Mouse (Mus musculus) adrenal gland (tissue): ENCODE measurements at regions not wholly inside any gene's neighbourhood (a gene's known extent, or its start where the extent isn't known, plus 50 kb on each side); places are given as distances from the start of the nearest gene placed in this dataset.
"Not testable (repeated sequence)": the region's sequence is repeated elsewhere in the genome, so short reads cannot be mapped to it uniquely, and the experiment has no call there.

Source experiments
- intact Hi-C: fragments of 180-260 bp; cut with DNase I; formaldehyde crosslinking; loops from one replicate; pipeline ENCODE4 v1.15.1; 2025

DNA sequence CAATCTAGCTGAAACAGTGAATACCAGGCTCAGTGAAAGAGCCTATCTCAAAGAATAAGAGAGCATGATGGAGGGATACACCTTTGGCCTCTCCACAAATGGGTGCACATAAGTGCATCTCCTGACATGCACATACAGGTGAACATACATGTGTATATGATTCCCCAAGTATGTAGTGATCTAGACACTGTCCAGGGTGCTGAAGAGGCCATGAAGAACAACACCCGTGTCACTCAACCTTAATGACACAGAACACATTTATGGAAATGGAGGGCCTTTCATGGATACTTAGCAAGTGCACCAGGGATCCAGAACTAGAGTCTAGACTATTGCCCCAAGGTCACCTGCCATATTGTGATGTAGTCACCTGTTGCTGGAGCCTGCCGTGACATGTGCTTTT is 56.9 kb downstream of the Spata19 start:
- intact Hi-C loops = no loop called here

DNA sequence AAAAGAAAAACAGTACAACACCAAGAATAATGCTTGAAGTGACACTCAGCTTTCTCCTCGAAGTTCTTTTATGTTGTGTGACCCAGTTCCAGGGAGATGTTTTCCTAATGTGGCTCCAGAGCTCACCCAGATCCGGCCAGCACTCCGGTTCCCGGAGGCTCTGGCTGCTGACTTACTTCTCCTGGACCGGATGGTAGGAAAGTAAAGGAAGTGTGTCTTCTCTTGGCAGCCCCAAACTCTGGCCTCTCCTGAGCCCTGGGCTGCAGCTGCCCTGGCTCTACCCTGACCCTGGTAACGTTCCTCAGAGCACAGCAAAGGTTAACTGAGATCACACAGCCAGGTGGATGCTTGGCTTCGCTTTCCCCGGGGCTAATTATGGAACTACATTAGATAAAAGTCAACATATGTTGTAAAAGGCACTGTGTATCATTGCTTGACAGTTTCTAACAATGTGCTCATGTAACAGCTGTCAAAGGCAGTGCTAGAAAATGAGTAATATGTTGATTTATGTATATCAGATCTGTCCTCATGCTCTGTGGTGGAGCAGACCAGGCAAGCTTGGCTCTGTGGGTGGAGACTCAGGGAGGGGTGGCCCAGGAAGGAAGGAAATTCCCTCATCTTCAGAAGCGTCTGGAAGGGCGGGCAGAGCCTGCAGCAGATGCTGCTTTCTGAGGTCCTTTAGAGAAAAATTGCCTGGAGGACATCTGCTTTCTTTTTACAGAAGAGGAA is 57.5 kb downstream of the Spata19 start:
- intact Hi-C loops = no loop called here

DNA sequence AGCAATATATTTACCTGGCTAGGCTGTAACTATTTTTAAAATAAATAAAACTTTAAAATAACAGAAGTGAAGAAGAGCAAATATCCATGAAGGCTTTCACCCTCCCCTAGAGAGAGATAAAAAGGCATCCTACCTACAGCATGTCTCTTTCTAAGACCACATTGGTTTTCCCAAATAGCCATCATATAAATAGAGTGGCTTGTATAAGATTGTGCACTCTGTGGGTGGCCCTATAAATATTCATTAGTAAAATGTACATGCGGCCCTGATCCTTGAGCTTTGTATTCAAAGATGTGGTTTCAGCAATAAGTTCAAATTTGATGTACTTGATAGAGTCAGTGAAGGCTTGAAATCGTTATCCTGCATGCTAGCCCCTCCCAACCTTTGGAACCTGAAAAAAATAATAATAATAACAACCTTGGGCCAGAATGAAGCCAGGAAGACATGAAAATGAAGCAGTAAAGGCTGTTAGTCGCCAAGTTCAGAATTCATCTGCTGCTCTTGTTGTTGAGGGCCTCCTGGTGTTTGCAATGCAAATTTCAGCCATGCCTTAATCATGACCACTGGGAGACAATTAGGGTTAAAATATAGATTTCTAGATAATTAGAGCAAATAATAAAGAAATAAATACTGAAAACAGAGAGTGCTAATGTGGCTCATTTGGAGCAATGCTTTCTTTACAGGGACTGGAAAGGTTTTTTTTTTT is 61.9 kb downstream of the Spata19 start:
- intact Hi-C loops = no loop called here

DNA sequence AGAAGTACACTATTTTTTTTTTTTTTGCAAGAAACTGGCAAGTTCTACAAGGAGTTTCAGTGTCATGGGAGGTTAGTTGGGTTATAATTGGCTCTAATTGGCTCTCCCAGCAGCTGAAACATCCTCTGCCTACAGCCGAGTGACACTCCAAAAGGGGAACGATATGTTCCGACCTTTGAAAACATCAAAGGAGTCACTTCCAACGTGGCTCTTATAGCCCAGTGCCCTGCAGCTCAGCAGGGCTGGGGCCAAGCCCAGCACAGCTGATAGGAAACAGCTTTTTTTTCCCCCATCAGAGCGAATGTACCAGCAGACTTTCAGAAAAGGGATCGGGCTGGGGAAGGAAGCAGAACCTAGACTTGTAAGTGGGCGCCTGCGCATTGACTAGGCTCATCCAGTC is 64.4 kb downstream of the Spata19 start:
- intact Hi-C loops = no loop called here

DNA sequence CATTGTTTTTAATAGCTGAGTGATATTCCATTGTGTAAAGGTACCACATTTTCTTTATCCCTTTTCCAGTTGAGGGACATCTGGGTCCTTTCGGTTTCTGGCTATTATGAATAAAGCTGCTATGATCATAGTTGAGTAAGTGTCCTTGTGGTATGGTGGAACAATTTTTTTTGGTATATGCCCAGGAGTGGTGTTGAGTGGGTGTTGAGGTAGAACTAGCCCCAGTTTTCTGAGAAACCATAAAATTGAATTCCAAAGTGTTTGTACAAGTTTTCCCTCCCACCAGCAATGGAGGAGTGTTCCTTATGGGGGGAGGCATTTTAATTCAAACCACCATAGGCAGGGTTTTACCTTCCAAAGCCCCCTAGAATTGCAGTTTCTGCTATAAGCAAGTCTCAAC is 67.4 kb downstream of the Spata19 start:
- intact Hi-C loops = no loop called here

DNA sequence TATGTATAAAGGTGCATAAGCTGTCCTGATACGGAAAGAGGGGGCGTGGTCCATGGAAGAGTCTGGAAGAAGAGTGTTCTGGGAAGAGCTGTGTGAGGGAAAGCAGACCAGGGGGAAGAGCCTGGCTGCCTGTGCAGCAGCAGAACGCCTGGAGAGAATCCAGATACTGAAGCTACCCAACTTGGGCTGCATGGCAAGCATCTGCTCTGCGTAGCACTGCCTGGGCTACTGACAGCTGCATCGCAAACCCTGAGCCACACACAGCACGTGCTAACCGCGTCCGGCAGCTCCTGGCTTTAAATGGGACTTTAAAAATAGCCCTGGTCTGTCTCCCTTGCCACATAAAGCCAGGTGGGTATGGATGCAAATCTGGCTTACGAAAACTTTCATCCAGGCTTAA is 78.9 kb downstream of the Spata19 start:
- intact Hi-C loops = no loop called here

DNA sequence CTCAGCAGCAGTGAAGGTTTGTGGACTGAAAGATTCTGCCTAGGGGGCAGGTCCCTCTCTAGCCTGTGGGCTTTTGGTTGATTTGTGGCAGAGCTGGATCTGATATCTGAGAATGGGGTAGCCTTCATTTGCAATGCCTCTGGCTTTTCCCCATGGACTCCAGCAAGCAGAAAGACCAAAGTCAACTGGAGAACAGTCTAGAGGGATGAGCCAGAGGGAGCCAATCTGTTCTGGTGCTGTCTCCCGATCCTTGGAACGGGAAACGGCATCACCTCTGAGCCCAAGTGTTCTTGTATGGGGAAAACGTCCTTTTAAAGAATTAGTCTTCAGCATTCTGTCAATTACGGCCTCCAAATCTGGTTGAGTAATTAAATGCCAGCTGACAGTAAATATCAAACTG is 80.0 kb downstream of the Spata19 start:
- intact Hi-C loops = no loop called here

DNA sequence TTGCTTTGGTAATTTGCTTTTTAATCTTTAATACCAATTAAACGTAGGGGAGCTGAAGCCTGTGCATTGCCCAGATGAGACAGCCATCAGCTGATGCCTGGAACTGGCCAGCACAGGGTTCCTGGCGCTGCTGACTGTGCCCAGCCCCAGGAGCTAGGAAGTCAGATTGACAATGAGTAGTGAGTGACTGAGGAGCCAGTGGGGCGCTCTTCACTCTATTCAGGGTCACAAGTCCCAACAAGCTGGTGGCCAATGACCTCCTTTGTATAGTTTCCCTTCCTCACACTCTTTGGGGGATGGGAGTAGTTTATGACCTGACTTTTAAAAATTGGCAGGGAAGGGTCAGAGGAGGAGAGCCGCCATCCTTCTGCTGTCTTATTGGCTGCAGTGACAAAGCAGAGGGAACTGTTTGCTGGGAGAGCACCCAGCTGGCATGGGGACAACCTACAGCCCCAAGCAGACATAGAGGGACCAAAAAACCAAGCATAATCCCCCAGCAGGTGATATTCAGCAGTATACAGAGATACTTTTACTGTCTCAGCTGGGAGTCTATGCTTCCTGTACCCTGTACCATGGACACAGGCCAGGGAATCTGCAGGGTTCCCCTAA is 80.6 kb downstream of the Spata19 start:
- intact Hi-C loops = no loop called here

DNA sequence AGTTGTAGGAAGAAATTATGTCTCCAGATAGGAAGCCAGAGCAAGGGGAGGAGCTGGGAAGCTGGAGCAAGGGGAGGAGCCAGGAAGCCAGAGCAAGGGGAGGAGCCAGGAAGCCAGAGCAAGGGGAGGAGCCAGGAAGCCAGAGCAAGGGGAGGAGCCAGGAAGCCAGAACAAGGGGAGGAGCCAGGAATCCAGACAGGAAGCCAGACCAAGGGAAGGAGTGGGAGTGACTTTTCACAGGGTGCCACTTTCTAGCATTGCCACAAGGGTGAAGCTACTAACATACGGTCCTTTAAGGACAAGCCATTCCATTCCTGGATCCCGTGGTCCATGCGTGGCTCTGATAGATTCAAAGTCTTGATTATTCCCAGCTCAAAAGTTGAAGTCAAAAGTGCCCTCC is 81.7 kb downstream of the Spata19 start:
- intact Hi-C loops = no loop called here

DNA sequence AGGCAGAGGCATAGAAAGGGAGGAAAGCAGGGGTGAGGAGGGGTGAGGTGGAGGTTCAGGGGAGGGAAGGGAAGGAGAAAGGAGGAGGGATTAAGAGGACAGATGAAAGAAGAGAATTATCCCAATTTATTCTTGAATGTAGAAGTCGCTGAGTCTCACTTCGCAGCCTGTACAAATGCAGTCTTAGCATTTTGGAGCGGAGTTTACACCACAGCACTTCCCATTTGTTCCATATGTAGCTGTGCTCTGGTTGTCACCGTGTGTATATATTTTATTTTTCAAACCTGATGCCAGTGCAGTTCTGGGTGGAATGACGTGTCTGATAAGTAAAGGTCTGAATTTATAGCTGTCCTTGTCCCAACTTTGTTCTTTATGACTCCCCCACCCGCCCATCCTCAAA is 105.2 kb downstream of the Spata19 start:
- intact Hi-C loops = no loop called here

DNA sequence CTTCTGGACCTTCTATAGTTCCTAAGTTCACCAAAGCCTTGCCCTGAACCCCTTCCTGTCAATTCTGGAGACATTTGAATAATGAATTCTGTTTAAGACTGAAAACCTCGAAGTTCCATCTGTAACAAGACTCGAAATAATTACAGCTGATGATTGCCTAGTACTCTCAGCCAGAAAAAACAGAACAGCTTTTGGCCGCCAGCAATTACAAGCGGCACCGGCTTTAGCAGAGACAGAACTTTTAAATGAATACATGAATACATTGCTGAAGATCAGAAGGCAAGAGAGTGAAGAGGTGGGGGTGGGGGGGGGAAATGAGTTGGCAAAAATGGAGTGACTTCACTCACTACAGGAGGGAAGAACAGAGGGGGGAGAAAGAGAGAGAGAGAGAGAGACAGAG is 112.6 kb downstream of the Spata19 start:
- intact Hi-C loops = no loop called here

DNA sequence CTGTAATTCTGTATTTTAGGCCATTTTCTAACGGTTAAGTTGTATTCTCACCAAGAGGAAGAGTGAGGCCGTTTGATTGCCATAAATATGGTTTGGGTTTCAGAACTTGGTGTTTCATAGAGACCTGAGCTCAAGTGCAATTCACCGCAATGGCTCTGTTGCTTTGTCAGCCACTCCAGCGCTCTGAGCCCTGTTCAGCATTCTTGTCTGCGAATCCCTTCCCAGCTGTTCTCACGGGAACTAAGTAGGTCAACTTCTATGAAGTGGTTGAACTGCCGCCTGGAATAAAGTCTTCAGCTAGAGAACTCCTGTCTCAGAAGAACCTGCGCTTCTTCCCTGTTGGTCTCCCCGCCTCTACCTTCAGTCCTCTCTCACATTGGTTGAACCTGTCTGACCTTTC is 113.1 kb downstream of the Spata19 start:
- intact Hi-C loops = no loop called here

DNA sequence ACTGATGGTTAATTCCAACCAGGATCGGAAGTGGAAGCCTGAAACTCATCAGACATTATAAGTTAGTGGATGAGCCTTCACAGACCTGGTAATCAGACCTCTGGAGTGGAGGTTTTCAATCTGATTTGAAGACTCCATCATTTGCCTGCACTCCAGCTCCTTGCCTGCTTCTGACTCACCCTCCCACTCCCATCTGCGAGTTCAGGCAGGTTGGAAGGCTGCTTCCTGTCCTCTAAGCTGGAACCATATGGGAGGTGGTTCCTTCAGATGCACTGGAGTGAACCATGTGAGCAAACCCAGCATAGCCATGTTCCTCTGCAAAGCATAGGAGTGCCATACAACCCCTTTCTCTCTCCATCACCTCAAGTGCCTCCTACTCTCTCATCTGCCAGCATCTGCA is 114.6 kb downstream of the Spata19 start:
- intact Hi-C loops = no loop called here

DNA sequence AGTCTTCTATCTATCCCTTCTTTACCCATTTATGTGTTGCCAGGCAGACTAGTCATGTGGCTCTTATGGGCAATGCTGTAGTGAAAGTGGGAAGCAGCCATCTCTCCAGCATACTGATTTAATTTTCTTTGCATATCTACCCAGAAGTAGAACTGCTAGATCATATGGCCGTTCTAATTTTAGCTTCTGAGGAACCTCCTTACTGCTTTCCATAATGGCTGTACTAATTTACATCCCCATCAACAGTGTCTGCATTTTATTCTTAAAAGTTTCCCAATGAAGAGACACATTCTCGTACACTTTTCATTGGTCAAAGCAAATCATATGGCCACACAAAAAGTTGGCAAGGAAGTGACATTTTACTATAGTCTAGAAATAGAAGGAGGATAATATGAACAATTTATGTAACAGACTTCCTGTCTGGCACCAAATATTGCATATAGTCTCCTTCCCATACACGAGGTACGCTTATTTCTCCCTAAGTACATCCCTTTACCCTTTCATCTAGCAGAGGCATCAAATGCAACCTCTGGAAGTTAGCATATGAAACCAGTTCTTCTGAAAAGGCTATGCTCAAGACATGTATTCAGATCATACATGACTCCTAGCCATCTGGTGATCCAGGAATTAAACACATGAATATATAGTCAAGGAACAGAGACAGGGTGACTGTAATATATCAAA is 119.0 kb downstream of the Spata19 start:
- intact Hi-C loops = no loop called here

DNA sequence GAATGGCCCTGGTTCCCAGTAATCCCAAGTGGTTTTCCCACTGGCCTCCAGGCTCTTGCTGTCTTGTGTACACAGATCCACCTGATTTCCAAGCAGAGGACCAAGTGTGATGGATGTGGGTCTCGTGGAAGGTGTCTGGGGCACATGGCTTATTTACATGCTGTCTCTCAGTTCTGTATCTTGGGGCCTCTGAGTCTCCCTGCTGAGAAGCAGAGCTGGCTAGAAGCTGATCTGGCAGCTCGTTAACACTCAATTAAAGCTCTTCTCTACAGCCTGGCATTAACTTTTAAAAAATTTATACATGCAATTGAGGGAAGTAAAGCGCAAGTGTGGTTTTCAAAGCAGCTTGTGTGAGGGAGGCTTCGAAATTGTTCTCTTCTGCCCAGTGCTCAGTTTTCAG is 121.4 kb downstream of the Spata19 start:
- intact Hi-C loops = no loop called here

DNA sequence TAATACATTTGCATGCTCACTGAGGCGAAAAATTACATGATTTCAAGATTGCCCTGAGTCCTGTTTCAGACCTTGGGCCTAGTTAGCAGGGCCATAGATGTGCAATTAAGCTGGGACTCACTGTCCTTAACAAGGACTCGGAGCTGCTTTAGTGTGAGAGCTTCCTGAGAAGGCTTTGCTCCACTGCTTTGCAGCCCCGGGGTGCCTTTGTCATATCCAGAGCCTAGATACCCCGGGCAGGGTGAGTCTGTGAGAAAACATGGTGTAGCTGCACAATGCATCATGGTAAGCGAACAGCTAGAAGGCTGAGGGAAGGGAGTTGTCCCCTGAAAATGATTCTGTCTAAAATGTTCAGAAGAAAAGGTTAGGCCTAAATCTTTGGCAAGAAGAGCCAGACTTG is 123.1 kb downstream of the Spata19 start:
- intact Hi-C loops = no loop called here

DNA sequence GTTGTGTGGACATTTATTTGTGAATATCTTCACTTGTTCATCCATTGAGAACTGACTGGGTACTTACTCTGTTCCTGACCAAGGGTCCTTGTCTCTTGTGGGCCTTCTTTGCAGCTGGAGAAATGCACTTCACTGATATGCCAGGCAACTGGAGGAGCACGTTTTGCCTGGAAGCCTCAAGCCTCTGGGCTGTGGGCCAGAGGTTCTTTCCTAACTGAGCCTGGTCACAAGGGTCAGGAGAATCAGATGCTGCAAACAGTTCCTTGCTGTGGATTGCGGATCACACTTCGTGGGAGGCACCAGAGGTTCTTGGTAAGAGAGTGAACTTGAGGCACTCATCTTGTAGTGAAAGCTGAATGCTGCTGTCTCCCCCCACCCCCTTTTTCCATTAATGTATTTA is 124.6 kb downstream of the Spata19 start:
- intact Hi-C loops = no loop called here

DNA sequence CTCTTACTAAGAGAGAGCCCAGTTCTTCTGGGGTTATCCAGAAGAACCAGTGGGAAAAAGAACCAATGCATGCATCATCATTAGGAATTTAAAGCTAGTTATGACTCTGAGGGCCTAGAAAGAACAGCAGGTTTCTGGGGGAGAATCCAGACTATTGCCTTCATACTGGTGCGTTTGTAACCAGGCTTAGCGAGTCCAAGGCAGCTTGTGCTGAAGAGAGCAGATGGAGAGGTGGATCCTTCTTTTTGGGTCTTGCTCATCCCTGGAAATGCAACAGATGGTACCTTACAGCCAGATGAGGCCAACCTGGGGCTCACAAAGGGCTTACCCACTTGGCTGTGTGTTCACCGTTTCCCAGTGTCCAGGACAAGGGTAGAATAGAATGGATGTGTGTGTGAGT is 130.1 kb downstream of the Spata19 start:
- intact Hi-C loops = loop anchor here (5.0 kb wide), 1 partner anchor 336 kb away; no protein-coding TSS in a partner anchor

DNA sequence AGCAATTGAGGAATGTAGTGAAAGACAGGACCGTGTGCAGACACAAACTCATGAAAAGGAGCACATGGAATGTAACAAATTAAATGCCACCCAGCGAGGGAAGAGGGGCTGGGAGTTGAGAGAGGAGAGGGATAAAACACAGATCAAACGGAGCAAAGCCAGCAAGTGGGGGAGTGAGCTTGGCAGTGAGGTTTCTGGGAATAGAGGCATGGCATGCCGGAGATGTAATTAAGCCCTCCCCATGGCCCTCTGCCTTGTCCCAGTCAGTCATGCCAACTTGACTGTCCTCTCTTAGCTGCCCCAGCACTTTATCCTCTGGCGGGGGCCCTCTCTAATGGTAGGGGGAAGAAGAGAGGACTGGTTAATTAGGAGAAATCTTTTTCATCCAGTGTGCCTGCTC is 141.9 kb downstream of the Spata19 start:
- intact Hi-C loops = no loop called here

DNA sequence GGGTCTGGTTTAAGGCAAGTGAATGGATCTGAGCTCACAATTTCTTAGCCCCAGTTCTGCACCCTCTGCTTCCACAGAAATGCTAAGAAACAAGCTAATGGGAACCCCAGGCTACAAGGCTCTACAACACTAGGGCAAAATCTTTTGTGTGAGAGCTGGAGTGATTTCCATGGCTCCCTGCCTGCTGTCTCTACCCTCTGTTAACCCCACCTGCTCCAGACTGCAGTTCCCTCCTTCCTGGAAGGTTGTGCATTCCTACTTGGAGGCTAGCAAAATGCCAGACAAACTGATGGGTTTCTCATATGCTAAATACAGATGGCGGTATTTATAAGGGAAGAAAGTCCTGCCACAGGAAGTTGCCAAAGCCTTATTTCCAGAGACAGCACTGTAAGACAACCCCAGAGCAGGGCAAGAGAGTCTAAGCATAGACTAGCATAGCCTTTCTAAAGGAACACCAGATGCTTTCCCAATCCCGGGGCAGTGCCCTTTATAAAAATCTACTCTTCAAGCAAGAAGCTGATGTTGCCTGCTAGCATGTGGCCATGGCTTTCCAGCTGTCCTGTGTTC is 145.1 kb downstream of the Spata19 start:
- intact Hi-C loops = no loop called here

DNA sequence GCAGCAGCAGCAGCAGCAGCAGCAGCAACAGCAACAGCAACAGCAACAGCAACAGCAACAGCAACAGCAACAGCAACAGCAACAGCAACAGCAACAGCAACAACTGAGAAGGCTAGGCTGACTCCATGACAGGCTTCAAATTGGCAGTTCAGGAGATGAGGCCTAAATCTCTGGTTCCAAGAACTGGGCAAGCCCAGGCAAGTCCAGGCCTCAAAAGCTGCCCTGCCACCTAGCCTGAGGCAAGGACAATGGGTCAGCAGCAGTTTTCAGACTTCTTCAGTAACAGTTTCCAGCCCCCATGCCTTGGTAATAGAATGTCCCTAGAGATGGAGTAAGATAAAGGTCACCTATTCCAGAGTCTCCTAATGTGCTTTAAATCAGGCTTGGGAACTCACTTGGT is 158.1 kb downstream of the Spata19 start:
- intact Hi-C loops = not testable (repeated sequence)
